Mouse (Mus musculus): ENCODE measurements around the gene Cyp2a12.
"Not testable (repeated sequence)": the region's sequence is repeated elsewhere in the genome, so short reads cannot be mapped to it uniquely, and the experiment has no call there.

Gene Cyp2a12

DNA sequence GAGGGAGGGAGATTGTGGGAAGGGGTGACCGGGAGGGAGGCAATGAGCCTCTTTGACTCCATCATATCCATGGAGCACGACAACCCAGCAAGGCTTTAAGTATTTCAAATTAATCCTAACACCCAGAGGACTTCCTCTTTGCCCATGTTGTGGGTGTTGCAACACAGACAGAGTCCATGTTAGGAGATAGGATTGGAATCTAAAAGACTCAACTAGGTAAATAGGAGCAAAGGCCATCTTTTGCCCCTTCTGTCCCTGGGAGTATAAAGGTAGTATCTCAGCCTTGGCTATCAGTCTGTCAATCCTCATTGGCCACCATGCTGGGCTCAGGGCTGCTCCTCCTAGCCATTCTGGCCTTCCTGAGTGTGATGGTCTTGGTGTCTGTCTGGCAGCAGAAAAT lies at the start of gene Cyp2a12:
Gene Cyp2a12 (plus strand): TSS at position 293 of the 400 bp plus-strand sequence.
- no peak for DNase-seq (ENCODE audit: low spot score in 2 of 2)

DNA sequence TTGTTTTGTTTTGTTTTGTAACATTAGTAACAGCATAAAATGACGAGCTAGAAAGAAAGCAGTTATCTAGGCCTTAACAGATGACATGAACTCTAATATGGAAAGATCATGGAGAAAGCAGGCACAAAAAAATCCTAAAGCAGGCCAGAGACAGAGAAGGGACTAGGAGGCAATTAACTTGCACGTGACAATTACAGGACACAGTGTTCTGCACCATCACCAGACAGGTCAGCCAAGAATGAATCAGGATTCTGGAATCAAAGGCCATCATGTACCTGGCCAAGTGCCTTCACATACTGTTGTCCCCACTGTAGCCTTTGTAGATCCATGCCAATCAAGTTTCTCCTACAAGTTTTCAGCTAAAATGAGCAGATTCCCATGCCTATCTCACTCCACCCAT lies 47.4 kb upstream of the Cyp2a12 start:
- not testable (repeated sequence) for DNase-seq (ENCODE audit: low spot score in 2 of 2)

- not testable (repeated sequence) for DNase-seq (ENCODE audit: low spot score in 2 of 2)
These were observed 46.9 kb upstream of the Cyp2a12 start for GRCm38 (mm10) chr7:26981937-26982336.

GRCm38 (mm10) chr7:26982551-26982950 lies 46.3 kb upstream of the Cyp2a12 start:
- DNase-seq (ENCODE audit: low spot score in 2 of 2) = no peak

DNA sequence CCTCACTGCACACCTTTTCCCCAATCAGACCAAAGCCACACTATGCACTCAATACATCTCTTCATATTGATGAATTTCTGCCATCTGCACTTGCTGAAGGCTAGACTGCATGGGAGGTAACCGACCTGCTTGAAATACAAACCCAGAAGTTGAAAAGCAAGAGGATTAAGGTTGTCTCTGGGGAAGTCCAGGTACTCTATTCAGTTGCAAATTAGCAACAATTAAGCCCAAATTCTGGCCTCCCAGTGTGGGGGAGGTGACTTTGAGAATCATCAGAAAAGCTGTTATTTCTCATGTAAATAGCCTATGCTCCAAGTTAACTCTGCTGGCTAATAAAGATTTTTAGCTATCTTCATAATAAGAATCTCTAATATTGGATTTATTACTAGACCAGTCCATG lies 45.7 kb upstream of the Cyp2a12 start:
- DNase-seq (ENCODE audit: low spot score in 2 of 2) = not testable (repeated sequence)

DNA sequence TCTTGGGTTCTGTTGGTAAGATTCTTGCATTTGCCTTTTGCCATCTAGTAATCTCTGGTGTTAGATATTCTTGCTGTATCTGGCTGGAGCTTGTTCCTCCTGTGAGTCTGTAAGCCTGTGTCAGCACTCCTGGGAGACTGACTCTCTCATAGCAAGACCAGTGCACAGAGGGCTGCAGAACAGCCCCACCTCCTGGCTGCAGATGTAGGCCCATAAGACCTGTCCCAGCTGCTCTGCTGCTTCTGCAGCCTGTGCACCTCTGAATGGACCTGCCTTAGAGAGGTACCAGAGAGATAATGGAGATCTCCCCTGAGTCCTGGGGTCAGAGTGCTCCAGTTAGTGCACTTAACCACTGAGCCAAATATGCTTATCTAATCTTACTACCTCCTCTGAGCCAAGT lies 2.3 kb upstream of the Cyp2a12 start:
- DNase-seq (ENCODE audit: low spot score in 2 of 2) = not testable (repeated sequence)

DNA sequence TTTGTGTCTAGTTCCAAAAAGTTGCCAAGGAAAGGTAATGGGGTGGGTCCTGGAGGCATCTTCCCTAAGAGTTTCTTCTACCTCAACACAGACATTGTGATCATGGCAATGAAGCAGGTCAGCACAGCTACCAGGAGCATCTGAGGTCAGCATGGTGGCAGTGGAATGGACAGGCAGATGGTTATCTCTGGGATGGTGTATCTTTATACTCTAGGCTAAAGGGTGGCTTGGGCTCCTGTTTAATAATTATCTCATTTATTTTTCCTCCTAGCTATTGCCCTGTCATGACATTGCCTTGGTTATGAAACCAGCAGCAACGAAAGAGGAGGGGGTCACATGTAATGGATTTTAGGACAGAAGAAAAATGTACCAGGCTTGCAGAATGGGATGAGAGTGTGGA lies 20.0 kb downstream of the Cyp2a12 start:
- DNase-seq (ENCODE audit: low spot score in 2 of 2) = not testable (repeated sequence)

- not testable (repeated sequence) for DNase-seq (ENCODE audit: low spot score in 2 of 2)
These were observed 30.5 kb downstream of the Cyp2a12 start for GRCm38 (mm10) chr7:27059333-27059732.

DNA sequence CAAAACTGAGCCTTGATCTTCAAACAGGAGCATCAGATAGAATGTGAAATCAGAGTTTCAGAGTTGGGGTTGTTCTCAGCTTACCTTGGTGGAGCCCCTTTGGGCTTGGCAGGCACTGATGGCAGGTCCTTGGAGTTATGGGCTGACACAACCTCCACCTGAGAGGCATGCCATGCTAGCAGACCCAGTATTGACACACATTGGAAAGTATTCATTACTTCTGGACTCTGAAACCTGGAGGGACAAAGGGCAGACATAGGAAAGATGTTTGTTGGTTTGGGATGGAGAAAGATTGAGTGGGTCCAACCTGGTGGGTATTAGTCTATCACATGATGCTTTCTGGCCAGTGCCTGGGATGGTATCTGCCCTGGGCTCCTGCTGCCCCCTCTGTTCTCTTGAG lies 31.0 kb downstream of the Cyp2a12 start:
- DNase-seq (ENCODE audit: low spot score in 2 of 2) = not testable (repeated sequence)

- DNase-seq (ENCODE audit: low spot score in 2 of 2) = no peak
These were observed 49.8 kb downstream of the Cyp2a12 start for GRCm38 (mm10) chr7:27078641-27079040.

DNA sequence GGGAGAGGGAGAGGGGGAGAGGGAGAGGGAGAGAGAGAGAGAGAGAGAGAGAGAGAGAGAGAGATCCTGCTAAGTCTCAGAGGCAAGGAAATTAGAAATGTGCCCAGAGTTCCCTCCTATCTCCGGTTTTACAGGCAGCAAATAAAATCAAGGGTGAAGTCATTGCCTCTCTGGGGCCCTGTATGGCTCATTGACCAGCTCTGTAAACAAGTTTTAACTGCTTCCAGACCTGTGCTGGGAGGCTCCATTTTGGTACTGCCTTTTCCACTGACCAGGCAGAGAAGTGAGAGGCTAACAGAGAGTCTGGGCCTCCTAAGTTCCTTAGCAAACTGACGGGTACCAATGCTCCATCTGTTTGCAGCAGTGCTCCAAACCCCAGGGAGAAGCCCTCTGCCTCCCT lies 52.7 kb downstream of the Cyp2a12 start:
- no peak for DNase-seq (ENCODE audit: low spot score in 2 of 2)
